Mouse (Mus musculus) lung, postnatal 0 days (tissue): ENCODE results near the gene Fcnb.

Experiments
- CTCF ChIP-seq: IDR thresholded peaks from 2 replicates; pipeline ENCODE4 v1.5.1; 2016; ENCODE audit warnings: antibody characterized with exemption, mild to moderate bottlenecking
- EP300 ChIP-seq: IDR thresholded peaks from 2 replicates; pipeline ENCODE4 v1.6.1; 2016; ENCODE audit warnings: antibody characterized with exemption, mild to moderate bottlenecking, control low read depth

- TF ChIP-seq CTCF, result no peak
- no peak for TF ChIP-seq EP300
Observed at GRCm38 (mm10) chr2:28037505-28038390, 46.9 kb downstream of the Fcnb start.
